Mouse (Mus musculus): ENCODE results near the gene Fem1b. TPM values are rescaled to one million over a fixed set of nuclear protein-coding genes. Genes with fewer than 3 reads are reported as not detected.

Fem1b gene
- polyA plus RNA-seq (2014; fragmentation: Illumina TruSeq; extraction: RNeasy Lipid Tissue Mini Kit (QIAGEN cat#74804); ENCODE audit: insufficient read depth, low read depth, low replicate concordance): 14.5 TPM

DNA sequence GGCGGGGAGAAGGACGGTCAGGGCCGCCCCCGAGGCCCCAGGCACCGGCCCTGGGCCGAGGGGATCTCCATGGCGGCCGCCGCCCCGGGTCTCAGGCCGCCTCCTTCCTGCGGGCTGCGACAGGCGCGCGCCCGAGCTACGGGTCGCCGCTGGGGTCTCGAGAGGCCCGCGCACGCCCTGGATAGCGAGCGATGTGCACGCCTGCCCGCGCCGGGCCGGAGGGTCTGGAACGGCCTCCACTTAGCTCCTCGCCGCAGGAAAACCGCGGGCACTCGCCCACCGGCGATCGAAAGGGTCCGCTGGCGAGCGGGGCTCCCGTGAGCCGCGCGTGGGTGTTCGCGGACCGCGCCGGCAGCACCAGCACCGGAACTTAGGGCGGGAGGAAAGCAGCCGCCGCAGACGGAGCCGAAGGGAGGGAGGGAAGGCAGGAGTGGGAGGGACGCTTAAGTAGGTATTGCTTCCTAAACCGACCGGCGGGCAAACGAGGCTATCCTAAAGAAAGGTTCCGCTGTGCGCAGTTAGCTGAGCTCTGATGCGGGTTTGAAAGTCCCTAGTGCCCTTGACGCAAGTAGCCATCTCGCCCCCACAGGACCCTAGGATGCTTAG, at the start of gene Fem1b:
Gene Fem1b, minus strand, starts transcription at position 419 of the 606 bp plus-strand sequence.

DNA sequence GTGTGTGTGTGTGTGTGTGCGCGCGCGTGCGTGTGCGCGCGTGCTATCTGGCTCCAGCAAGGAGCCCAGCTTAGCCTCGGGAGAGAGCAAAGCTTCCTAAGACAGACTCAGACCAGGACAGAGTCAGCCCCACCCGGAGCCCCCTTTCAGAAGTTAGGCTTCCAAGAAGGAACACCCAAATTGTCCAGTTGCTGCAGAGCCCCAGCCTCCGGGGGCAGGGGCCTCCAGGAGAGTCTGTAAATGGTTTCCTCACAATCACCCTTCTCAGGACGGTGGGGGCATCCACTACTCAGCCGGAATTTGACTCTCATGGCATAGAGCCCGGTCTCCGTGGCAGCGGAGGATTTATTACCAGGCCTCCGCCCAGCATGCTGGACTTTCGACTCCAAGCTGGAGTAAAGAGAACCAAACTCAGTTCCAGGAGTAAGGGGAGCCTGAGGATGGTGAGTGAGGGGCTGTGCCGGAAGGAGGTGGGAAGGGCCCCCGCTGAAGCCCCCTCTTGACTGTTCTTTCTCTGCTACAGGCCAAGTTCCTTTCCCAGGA, 46.1 kb upstream of the Fem1b start, which contains the start of gene Calml4:
Gene Calml4, plus strand, starts transcription at position 362 of the 543 bp plus-strand sequence.

DNA sequence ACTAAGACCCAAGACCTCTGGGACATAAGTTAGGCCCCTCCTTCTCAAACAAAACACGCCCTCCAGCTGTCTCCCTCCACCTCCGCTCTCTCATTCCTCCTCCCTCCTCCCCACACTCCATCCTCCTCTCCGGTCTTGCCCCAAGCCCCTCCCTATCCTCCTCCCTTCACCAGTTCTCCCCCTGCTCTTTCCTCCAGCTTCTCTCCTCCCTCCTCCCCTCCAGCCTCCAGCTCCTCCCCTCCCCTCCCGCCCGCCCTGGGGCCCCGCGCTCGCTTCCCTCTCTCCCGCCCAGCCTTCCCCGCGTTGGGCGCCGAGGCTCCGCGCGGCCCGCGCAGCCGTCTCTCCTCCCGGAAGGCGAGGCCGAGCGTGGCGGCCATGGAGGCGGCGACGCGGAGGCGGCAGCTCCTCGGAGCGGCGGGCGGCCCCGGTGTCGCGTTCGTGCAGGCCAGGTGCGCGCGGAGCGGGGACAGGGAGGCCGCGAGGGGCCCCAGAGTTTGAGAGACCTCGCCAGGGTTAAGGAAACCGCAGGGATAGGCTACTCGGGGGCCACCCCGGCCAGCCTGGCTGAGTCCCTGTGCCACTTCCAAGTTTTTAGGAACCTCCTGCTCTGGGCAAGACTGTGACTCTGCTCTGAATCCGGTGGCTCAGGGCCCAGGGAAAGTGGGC, 26.9 kb upstream of the Fem1b start, which contains the start of gene Cln6:
Gene Cln6, plus strand, starts transcription at position 280 of the 666 bp plus-strand sequence.

Other genes with a start within 250 kb of the Fem1b start
- gene Itga11, start 134.1 kb downstream of the Fem1b start, polyA plus RNA-seq (2014; fragmentation: Illumina TruSeq; extraction: RNeasy Lipid Tissue Mini Kit (QIAGEN cat#74804); ENCODE audit: insufficient read depth, low read depth, low replicate concordance): 0.33 TPM
- gene Cln6, start 26.9 kb upstream of the Fem1b start, polyA plus RNA-seq (2014; fragmentation: Illumina TruSeq; extraction: RNeasy Lipid Tissue Mini Kit (QIAGEN cat#74804); ENCODE audit: insufficient read depth, low read depth, low replicate concordance): 18.3 TPM
- gene Calml4, start 46.1 kb upstream of the Fem1b start, polyA plus RNA-seq (2014; fragmentation: Illumina TruSeq; extraction: RNeasy Lipid Tissue Mini Kit (QIAGEN cat#74804); ENCODE audit: insufficient read depth, low read depth, low replicate concordance): 43.9 TPM
- 14.5 TPM for gene Pias1, start 176.0 kb upstream of the Fem1b start, polyA plus RNA-seq (2014; fragmentation: Illumina TruSeq; extraction: RNeasy Lipid Tissue Mini Kit (QIAGEN cat#74804); ENCODE audit: insufficient read depth, low read depth, low replicate concordance)